Mouse (Mus musculus) hindbrain, embryonic 16.5 days (tissue): Measurements from ENCODE around the gene Igsf3. TPM values are rescaled to one million over a fixed set of nuclear protein-coding genes. Genes with fewer than 3 reads are reported as not detected.

Experiments
- ATAC-seq: fragments of 200-750 bp; cut with Nextera tagmentation; 2 replicates; pipeline ENCODE4 v1.8.0; 2017; ENCODE audit warnings: moderate TSS enrichment, moderate library complexity
- H3K27ac ChIP-seq: fragments of 300-500 bp; sonication (generic); 2 replicates; pipeline ENCODE4 v1.5.1; 2014; ENCODE audit warnings: low read depth, mild to moderate bottlenecking, control low read depth, low read length, moderate library complexity
- H3K27me3 ChIP-seq: fragments of 300-500 bp; sonication (generic); replicated peaks from 2 replicates; pipeline ENCODE4 v1.6.1; 2014; ENCODE audit warnings: low read length; ENCODE audit not compliant: control insufficient read depth, insufficient read depth
- H3K36me3 ChIP-seq: fragments of 300-500 bp; sonication (generic); 2 replicates; pipeline ENCODE4 v1.6.1; 2014; ENCODE audit warnings: mild to moderate bottlenecking, low read length, moderate library complexity, mixed read lengths; ENCODE audit not compliant: control insufficient read depth, insufficient read depth
- H3K4me1 ChIP-seq: fragments of 300-500 bp; sonication (generic); 2 replicates; pipeline ENCODE4 v1.6.1; 2014; ENCODE audit warnings: low read depth, low read length; ENCODE audit not compliant: control insufficient read depth, insufficient read depth
- H3K4me2 ChIP-seq: fragments of 300-500 bp; sonication (generic); 2 replicates; pipeline ENCODE4 v1.6.1; 2014; ENCODE audit warnings: mild to moderate bottlenecking, low read length, control low read depth, moderate library complexity
- H3K4me3 ChIP-seq: fragments of 300-500 bp; sonication (generic); 2 replicates; pipeline ENCODE4 v1.5.1; 2014; ENCODE audit warnings: mild to moderate bottlenecking, low read length, control low read depth, moderate library complexity
- H3K9ac ChIP-seq: fragments of 300-500 bp; sonication (generic); 2 replicates; pipeline ENCODE4 v1.6.1; 2014; ENCODE audit warnings: low read depth, mild to moderate bottlenecking, control low read depth, low read length, moderate library complexity
- H3K9me3 ChIP-seq: fragments of 300-500 bp; sonication (generic); 2 replicates; pipeline ENCODE4 v1.6.1; 2014; ENCODE audit warnings: mild to moderate bottlenecking, low read length, moderate library complexity; ENCODE audit not compliant: control insufficient read depth
- WGBS: fragments of 180-500 bp; shearing (Covaris S2); extraction: QIAGEN DNeasy Blood & Tissue Kit; methylation state at CpG from one replicate; pipeline ENCODE4 v1.1.7; 2014; 5-methylcytosine and 5-hydroxymethylcytosine counted together
- polyA plus RNA-seq: library from polyadenylated mRNA; unstranded; fragments of >200 nt; fragmentation: Nextera tagmentation; extraction: Ambion mirVana; gene quantifications from 2 replicates; pipeline ENCODE4 v1.2.1, GENCODE M21; 2015

Igsf3 gene
- polyA plus RNA-seq, result 79.0 and 82.0 TPM in 2 replicates

DNA sequence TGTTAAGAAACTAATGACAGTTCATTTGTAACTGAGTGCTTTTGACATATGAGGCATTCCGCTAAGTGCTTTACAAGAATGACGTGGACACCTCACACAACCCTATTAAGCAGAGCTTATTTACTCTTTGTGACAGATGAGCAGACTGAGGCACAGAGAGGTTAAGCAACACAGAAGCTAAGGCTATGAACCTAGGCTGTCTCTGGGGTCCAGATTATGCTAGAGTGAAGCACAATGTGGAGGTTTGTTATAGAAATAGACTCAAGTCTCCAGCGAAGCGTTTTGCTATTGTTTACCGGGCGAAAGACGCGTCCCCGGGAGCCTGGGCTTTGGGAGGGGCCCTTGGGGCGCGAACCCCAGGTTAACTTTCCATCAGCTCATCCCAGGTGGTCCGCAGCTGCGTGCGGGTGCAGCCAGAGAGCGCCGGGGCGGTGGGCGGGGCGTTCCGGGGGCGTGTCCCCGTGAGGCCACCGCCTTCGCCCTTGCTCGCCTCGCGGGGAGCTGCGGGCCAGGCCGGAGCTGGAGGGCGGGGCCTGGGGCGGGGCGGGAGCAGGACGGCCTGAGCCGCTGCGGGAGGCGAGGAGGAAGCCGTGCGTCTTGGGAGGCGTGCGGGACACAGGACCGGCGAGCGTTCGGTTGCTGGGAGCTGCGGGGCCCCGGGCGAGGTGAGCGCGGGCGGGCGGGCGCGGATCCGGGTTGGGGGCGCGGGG lies at the start of gene Igsf3:
Gene Igsf3, plus strand, starts transcription at position 546 of the 710 bp plus-strand sequence.
- Histone ChIP-seq H3K36me3 (no peaks in the 10 kb centered on the region), H3K9ac (peak within 1 kb of the TSS; percentile 89), H3K4me2 (peak within 1 kb of the TSS; percentile 70), H3K4me1 (peaks cover 32% of the 10 kb centered on the region), H3K27me3 (no peaks in the 10 kb centered on the region), H3K4me3 (peak within 1 kb of the TSS; percentile 81), H3K9me3 (no peaks in the 10 kb centered on the region), H3K27ac (peak within 1 kb of the TSS; percentile 81)
- peak; percentile 83 for ATAC-seq
- WGBS, result 5% methylated on average over 30 of the region's 56 CpGs

DNA sequence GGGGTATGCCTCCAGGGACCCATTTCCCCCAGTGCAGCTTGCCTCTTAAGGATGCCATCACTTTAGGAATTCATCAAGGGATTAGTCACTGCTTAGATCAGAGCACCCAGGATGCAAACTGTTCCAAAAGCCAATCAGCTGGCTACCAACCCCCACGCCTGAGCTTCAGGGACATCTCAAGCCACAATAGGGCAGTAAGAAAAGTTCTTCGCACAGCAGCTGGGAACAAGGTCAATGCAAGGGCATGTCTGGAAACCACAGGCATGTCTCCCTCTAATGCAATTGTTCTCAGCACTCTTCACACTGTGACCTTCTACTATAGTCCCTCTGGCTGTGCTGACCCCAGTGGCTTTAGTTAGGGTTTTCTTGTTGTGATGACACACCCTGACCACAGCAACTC lies 49.6 kb upstream of the Igsf3 start:
- Histone ChIP-seq H3K9ac (no peak overlapping the region), H3K27me3 (no peaks in the 10 kb centered on the region), H3K4me2 (no peak overlapping the region), H3K4me3 (no peak overlapping the region), H3K36me3 (no peaks in the 10 kb centered on the region), H3K9me3 (no peaks in the 10 kb centered on the region), H3K27ac (no peak overlapping the region), H3K4me1 (no peaks in the 10 kb centered on the region)
- 54% methylated on average over 2 of the region's 2 CpGs for WGBS
- ATAC-seq, result no peak

DNA sequence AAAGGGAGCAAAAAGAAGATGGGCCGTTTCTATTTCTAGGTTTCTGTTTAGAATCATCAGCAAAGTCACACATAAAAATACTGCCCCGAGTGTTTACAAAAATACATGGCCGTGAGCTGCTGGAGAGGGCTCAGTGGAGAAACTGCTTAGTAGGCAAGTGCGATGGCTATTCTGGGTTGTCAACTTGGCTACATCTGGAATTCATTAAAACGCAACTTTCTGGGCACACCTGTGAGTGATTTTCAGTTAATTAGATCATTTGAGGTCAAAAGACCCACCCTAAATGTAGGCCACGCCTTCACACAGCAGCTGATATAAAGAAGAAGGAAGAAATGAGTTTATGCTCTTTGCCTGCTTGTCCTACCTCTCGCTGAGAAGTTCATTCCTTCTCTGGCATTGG lies 48.3 kb upstream of the Igsf3 start:
- Histone ChIP-seq H3K4me3 (no peak overlapping the region), H3K4me1 (no peaks in the 10 kb centered on the region), H3K9me3 (no peaks in the 10 kb centered on the region), H3K4me2 (no peak overlapping the region), H3K27ac (no peak overlapping the region), H3K27me3 (no peaks in the 10 kb centered on the region), H3K9ac (no peak overlapping the region), H3K36me3 (no peaks in the 10 kb centered on the region)
- ATAC-seq, result no peak
- 83% methylated on average over 7 of the region's 7 CpGs for WGBS

DNA sequence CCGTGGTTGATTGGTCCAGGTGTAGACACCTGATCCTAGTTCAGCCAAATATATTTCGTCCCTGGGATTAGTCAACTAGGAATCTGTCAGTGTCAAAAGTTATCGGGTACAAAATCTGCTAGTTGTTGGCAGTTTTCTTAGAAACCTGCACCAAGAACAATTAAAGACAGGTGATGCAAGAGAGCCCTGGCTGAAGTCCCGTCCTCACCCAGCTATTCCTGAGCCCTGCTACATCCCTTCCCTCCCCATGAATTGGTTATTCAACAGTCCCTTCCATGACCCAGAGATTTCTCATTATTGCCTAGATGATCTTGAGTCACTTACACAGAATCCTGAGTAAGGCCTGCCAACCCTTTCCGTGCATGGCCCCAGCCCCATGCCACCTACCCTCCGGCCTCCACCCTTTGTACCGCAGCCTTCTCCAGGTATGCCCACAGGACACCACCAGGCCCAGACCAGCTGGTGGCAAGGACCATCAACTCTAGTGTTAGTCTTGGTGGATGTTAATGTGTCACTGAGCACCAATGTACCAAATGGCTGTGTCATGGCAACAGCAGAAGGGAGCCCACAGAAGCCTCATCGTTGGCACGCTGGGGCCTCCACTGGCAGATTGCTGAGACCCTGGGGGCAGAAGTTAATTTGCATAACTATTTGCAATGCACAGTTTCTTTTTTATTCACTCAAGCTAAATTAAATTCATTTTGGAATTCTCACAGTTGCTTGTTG lies 33.5 kb upstream of the Igsf3 start:
- H3K9ac ChIP-seq, result no peak overlapping the region
- no peak overlapping the region for H3K4me3 ChIP-seq
- H3K27ac ChIP-seq, result peak overlapping the region; percentile 70
- peaks cover 14% of the 10 kb centered on the region for H3K4me1 ChIP-seq
- 63% methylated on average over 9 of the region's 9 CpGs for WGBS
- H3K27me3 ChIP-seq, result no peaks in the 10 kb centered on the region
- no peaks in the 10 kb centered on the region for H3K36me3 ChIP-seq
- peak; percentile 77 for ATAC-seq
- no peaks in the 10 kb centered on the region for H3K9me3 ChIP-seq
- no peak overlapping the region for H3K4me2 ChIP-seq

DNA sequence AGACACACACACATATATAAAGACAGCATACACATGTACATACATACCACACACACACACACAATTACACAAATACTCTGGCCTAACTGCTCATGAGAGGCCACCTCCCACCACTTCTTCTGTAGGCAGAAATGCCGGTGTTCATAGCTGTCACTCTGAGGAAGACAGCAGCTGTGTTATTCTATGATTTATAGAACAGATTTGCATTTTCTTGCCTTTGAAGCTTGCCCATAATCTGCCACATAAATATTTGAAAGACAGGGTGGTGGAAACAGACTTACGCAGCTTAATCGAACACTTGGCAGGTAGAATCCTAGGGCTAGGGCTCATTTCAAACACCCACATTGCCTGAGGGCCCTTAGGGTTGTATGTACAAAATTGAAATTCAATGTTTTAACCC lies 32.6 kb upstream of the Igsf3 start:
- peak; percentile 43; the same call in 1 of the 2 replicates for ATAC-seq
- no peaks in the 10 kb centered on the region for H3K27me3 ChIP-seq
- no peak overlapping the region for H3K4me2 ChIP-seq
- no peak overlapping the region for H3K4me3 ChIP-seq
- H3K27ac ChIP-seq, result 0 out of 2 replicates have a peak overlapping the region, but pooled peaks have one; percentile 16
- peaks cover 17% of the 10 kb centered on the region for H3K4me1 ChIP-seq
- H3K9me3 ChIP-seq, result no peaks in the 10 kb centered on the region
- 49% methylated on average over 3 of the region's 3 CpGs for WGBS
- no peaks in the 10 kb centered on the region for H3K36me3 ChIP-seq
- no peak overlapping the region for H3K9ac ChIP-seq

DNA sequence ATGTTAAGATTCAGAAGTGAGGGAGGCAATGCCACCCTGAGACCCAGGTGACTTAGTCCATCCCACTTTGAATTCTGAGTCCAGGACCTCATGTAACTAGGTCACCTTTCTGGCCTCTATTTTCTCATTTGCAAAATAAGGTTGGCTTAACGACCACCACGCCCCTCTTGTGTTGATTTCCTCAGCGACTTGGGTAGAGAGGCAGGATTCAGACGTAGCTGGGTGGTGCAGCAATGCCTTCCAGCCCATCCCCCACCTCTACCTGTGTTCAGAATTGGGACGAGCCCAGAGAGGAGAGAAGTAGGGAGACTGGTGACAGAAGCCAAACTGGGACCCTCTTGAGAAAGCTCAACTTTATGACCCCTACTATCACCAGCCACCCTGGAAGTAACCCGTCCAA lies 31.6 kb upstream of the Igsf3 start:
- 79% methylated on average over 6 of the region's 6 CpGs for WGBS
- no peak for ATAC-seq

DNA sequence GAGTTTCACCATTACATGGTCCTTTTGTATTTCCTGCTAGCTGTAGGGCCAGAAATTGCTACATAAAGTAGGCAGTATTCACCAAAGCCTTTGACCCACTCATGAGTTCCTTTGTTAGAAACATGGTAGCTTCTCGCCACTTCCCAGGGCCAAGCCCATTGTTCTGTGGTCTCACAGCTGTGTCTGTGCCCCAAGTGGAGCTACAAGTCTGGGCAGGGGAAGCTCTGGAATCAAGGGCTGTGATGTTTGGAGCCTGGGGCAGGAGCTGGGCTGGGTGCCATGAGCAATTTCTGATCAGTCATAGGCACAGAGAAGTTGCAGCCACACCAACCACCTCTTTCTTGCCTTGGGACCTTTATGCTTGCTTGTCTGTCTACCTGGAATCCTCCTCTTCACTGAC lies 30.1 kb upstream of the Igsf3 start:
- no peak overlapping the region for H3K4me3 ChIP-seq
- H3K9me3 ChIP-seq, result no peaks in the 10 kb centered on the region
- no peaks in the 10 kb centered on the region for H3K27me3 ChIP-seq
- no peak overlapping the region for H3K27ac ChIP-seq
- no peak overlapping the region for H3K4me2 ChIP-seq
- peaks cover 35% of the 10 kb centered on the region for H3K4me1 ChIP-seq
- H3K36me3 ChIP-seq, result no peaks in the 10 kb centered on the region
- 59% methylated on average over 1 of the region's 1 CpGs for WGBS
- ATAC-seq, result no peak
- H3K9ac ChIP-seq, result no peak overlapping the region

More for the DNA sequence above, 31.6 kb upstream of the Igsf3 start:
- Histone ChIP-seq H3K4me3 (no peak overlapping the region), H3K4me1 (peaks cover 25% of the 10 kb centered on the region), H3K9me3 (no peaks in the 10 kb centered on the region), H3K27me3 (no peaks in the 10 kb centered on the region), H3K9ac (no peak overlapping the region), H3K36me3 (no peaks in the 10 kb centered on the region), H3K4me2 (no peak overlapping the region), H3K27ac (no peak overlapping the region)

DNA sequence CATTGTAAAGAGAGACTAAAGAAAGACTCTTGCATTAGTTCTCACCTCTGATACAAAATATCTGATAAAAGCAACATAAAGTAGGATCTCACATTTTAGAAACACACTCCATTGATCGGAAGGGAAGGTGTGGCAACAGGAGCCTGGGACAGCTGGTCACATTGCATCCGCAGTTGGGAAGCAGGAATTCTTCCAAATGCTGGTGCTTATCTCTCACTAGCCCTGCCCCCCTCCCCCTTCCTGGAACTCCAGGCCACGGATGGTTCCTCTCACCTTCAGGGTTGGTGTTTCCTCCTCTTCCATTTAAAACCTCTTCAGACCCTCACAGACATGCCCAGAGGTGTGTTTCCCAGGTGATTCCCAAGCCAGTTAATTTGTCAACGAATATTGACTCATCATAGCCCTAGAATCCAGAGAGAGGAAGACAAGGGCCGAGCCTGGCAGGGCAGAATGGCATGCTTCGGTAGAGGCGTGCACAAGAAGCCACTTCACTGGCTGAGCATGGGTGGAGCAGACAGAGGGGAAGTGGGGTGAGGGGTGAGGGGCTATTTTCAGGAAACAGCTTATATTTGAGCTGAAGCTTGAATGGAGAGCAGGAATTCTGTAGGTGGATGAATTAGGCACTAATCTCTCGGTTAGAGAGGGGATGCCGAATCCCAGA lies 28.3 kb upstream of the Igsf3 start:
- Histone ChIP-seq H3K9ac (no peak overlapping the region), H3K27me3 (no peaks in the 10 kb centered on the region), H3K4me2 (no peak overlapping the region), H3K4me3 (no peak overlapping the region), H3K9me3 (no peaks in the 10 kb centered on the region), H3K4me1 (peaks cover 31% of the 10 kb centered on the region), H3K36me3 (no peaks in the 10 kb centered on the region), H3K27ac (0 out of 2 replicates have a peak overlapping the region, but pooled peaks have one; percentile 9)
- ATAC-seq, result no peak
- 72% methylated on average over 9 of the region's 9 CpGs for WGBS
